Mouse (Mus musculus): ENCODE measurements around the gene Adgrg1. TPM values are rescaled to one million over a fixed set of nuclear protein-coding genes. Genes with fewer than 3 reads are reported as not detected.

Adgrg1 gene
- total RNA-seq, 2 experiments from 2014 or later, result 50.3 to 115 TPM

DNA sequence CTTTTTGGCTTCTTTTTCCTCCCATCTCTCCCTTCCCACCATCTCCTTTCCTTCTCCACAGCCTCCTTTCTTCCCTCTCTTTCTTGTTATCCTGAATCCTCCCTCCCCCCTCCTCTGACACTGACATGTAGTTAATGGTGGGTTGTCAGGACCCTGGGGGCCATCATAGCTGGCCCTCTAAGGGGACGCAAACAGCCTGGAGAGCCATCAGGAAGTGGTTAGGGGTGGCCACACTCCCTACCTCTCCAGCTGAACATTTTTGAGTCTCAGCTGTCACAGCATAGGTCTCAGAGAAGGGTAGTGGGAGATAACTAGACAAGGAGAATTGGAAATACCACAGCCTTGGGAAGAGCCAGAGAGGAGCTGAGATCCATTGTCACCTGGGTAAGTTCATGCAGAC is 20.0 kb downstream of the Adgrg1 start:
- no peak for ATAC-seq (replicated peaks; ENCODE audit: poor library complexity, severe bottlenecking)

DNA sequence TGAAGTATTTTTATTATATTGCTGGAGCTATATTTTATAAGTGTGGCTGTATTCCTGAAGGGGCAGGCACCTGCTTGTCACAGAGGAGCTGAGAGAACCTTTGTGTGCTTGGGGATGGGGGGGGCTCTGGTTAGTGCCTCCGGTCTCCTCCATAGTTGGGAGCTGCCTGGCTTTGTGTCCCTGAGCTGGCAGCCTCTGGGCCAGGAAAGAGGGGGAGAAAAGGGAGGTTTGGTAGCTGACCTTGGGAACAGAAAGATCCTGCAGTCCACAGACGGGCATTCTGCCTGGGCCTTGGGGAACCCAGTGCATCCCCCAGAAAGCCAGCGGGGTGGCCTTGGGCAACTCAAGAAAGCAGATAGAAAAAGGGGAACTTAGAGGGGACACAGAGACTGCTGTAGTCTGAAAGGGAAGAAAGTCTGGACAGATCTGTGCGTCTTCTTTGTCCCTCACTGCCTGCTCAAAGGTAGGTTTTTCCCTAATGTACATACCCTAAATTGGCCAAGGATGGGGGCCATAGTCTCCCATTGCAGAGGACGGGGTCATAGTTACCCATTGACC is 20.9 kb downstream of the Adgrg1 start:
- peak; percentile 57 for ATAC-seq (replicated peaks; ENCODE audit: poor library complexity, severe bottlenecking)

DNA sequence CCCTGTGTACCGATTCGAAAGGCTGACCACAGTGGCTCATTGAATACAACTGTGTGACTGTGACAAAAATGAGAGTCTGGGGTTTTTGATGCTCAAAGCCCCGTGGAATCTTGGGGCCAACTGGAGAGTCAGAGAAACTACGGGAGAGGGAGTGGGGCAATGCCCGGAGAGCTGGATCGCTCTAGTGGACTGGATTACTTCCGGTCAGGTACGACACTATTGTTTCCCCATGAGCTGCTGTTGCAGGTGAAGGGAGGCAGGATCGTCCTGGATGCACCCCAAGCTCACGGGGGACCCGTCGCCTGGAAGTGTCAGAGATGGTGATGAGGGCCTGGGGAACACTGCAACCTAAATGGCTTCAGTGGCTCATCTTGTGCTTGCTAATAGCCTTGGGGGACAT is 21.5 kb downstream of the Adgrg1 start:
- ATAC-seq (replicated peaks; ENCODE audit: poor library complexity, severe bottlenecking), result no peak

DNA sequence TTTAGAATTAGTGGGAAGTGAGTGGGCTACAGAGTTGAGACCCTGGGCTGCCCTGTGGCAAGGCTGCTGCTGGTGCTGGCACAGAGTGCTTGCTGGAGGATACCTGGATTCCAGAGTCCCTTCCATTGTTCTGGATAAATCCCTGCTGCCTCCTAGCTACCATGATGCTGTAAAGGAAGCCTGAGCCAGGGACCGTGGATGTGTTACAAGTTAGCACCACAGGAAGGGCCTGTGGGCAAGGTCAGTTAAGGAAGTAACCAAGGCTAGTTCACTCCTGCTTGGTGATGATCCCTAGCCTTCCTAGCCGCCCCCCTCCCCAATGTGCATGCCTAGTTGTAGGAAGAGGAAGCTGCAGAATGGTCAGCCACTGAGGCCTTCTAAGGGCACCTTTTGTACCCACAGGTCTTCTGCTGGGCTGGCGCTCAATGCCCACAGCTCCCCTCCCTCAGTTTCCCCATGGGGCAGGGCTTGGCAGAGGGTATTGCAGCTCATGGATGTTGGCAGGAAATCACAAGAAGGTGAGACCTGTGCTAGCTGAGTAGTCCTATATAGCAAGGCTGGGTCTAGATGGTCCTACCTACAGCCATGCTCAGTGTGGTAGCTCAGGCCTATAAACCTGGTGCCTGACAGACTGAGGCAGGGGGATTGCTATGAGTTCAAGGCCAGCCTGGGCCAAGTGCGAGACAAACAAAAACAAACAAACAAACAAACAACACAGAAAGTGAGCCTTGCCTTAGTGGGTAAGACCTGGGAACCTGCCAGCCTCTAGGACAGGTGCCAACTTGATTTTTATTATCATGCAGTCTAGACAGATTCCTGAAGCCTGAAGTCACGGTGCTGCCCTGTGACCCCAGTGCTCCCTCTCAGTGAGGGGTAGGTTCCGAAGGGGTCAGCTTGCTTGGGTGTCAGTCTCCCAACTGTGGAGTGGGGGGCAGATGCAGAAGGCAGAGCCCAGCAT is 22.6 kb downstream of the Adgrg1 start:
- peak; percentile 7; the same call in 1 of the 2 replicates for ATAC-seq (replicated peaks; ENCODE audit: poor library complexity, severe bottlenecking)

DNA sequence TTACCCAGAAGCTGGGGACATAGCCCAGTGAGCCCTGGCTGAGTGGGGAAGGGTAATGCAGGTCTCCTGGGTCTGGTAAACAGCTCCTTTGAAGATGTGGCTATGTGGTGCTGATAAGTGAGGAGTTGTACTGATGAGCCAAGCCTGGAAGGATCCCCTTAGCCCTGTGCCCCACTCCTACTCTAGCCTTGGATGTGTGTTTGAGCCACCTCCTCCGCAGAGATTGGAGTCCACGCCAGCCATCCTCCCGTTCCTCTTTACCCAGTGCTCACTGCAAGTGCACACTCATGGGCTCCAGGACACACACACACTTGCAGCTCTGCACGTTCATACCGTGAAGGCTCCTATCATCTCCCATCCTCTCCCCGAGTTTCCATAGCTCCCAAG is 23.3 kb downstream of the Adgrg1 start:
- no peak for ATAC-seq (replicated peaks; ENCODE audit: poor library complexity, severe bottlenecking)

DNA sequence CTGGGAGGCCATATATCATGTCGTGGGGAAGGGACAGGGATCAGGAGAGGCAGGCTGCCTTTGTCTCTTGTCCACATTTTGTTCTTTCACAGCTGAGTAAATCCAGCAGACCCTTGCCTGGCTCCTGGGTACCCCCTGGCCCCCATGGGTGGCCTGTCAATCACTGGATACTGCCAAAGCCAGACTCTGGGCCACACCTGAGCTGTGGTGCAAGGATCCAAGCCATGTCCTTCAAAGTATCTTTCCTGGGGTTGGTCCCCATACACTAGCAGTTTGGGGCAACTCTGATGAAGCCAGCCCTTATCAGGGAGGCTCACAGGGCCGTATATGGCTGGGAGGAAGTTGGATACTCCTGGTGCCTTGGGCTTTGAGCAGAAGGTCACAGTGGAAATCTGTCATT is 23.9 kb downstream of the Adgrg1 start:
- no peak for ATAC-seq (replicated peaks; ENCODE audit: poor library complexity, severe bottlenecking)

DNA sequence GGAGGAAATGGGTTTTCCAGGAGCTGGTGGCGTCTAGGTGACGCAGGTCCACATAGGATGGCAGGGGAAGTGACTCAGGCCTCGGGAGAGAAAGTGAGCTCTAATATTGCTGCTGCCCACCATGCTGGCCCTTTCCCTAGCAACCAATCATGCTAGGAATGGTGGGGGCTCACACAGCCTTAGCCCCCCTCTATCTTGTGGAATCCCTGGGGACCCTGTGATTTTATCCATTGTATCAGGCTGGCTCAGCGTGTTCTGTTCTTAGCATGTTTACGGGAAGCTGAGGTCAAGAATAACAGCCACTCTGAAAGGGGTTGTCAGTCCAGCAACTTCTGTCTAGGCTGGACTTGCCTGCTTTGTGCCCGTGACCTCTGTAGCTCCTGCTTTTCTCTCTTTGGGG is 24.5 kb downstream of the Adgrg1 start:
- no peak for ATAC-seq (replicated peaks; ENCODE audit: poor library complexity, severe bottlenecking)

DNA sequence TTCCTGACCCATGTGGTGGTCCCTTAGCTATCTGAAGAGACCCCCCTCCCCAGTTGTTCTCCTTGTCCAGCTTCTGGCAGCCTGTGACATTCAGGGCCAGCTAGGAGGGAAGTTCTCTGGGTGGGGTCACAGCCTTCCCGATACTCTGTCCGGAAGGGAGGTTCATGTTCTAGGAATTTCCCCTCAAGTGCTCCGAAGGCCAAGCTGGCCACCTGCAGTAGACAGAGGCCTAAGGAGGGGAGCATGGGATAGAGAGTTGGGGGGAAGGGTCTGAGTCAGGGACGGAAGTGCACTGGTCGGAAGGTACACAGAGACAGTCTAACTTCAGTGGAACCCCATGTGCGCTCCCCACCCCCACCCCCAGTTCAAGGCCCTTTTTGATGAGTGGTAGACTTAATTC is 25.4 kb downstream of the Adgrg1 start:
- ATAC-seq (replicated peaks; ENCODE audit: poor library complexity, severe bottlenecking), result no peak

DNA sequence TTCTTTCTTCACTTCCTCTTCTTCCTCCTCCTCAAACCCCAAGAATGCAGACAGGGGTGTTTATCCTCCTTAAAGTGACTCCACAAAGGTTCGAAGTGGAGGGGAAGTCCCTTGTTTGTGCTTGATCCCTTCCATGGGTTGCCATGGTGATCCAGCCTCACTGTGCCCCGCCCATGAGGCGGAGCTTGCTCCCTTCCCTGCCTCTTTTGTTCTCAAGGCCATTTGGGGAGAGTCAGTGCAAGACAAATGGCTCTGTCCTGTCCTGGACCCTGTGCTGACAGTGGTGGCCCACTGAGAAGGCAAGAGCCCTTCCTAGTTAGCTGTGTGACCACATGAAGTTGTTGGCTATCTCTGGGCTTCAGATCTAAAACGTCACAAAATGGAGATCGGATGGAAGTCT is 26.1 kb downstream of the Adgrg1 start:
- peak; percentile 79 for ATAC-seq (replicated peaks; ENCODE audit: poor library complexity, severe bottlenecking)

DNA sequence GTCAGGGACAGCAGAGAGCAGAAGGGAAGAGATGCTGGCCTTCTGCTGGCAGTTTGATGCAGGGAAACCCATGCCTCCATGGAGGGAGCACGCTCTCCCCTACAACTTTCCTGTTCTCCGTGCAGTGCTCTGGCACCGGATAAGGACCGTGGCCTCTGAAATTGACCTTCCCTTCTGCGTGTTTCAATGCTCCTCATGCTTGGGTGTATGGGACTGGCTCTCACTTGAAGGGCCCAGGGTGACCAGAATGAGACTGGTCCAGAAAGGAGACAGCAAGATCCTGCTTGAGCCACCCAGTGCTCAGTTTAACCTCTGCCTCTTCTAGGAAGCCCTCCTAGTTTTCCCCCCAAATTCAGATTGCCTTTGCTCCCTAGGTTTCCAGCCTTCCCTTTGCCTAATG is 26.6 kb downstream of the Adgrg1 start:
- ATAC-seq (replicated peaks; ENCODE audit: poor library complexity, severe bottlenecking), result no peak

DNA sequence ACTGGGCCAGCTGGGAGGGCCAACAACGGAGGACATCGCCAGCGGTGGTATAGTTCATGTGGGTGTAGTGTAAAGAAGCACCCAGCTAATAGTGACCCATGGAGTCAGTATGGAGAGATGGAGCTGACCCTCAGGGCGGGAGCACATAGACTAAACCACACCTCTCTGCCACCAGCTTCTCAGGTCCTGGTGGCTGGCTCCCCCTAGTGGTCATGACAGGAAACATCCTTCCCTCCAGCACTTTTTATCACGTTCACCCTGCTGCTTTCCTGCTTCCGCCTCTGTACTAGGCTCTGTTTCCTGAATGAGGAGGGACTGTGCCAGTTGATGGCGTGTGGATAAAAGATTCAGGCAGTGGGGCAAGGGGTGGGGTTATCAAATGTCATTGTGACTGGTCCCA is 27.1 kb downstream of the Adgrg1 start:
- peak; percentile 71 for ATAC-seq (replicated peaks; ENCODE audit: poor library complexity, severe bottlenecking)

DNA sequence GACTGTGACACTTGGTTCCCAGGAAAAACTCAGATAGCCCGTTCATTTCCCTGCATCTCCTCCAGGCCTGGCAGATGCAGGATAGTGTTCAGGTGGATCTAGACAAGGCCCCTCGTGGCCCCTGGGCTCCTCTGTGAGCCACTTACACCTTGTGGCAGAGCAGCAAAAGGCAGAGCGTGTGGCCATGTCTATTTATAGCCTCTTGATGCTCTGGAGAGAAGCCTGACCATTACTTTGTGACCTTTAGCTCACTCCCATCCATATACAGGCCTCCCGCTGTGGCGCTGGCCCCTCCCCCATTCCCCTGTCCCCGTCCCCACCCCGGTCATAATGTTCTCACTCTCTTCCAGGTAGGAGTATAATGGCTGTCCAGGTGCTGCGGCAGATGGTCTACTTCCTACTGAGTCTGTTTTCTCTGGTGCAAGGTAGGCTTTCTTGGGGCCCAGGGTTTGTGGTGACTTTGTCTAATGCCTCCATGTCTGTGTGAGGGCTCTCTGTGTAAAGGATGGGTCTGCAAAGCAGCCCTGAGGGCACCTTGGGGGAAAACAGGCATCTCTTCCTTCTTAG is 27.6 kb downstream of the Adgrg1 start:
- no peak for ATAC-seq (replicated peaks; ENCODE audit: poor library complexity, severe bottlenecking)

DNA sequence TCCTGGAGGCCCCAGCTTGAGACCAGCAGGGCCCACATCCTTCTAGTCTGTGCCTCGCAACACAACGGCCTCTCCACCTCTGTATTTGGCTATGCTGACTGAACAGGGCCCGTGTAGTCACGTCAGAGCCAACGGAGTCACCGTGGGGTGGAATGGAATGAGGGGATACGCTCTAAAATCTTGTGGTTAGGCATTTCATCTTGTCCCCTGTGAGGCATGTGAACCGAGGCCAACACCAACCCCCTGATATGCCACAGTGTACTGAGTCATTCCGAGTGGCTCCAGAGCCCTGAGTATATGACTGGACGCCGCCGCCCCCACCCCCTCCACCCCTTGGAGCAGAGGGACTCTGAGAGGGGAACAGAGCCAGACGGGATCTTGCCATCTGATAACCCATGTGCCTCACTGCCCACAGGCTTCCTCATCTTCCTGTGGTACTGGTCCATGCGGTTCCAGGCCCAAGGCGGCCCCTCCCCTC is 37.9 kb downstream of the Adgrg1 start:
- peak; percentile 64 for ATAC-seq (replicated peaks; ENCODE audit: poor library complexity, severe bottlenecking)

DNA sequence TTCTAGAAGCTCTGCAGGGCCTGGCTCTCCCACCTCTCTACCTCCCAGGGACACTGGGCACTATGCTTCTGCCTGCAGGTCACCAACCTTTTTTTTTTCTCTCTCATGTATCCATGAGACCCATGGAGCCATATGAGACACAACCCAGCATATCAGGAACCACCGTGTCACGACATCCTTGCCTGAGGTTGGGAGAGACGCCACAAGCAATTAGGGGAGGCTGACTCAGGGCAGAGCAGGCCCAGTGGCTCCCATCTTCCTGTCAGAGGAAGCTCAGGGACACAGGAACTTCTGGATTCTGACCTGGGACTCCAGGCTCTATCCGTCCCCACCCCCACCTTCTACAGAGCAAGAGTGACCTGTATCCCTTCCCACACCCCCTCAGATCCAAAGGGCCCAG is 41.3 kb downstream of the Adgrg1 start:
- ATAC-seq (replicated peaks; ENCODE audit: poor library complexity, severe bottlenecking), result no peak

DNA sequence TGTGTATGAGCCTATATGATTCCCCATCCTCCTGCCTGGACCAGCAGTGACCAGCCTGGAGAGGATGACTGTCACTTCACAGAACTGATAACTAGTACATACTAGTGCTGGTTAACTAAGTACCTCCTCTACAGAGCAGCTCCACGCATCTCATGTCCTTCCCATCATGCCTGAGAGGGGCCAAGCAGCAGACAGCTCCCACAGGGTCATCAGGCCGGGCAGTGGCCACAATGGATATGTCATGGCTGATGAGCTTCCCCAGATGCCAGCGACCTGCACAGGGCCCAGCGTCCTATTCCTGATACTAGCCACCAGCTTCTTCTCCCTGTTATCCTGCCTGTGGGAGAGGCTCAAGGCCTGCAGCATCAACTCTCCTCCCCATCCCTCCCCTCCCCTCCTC is 42.1 kb downstream of the Adgrg1 start:
- no peak for ATAC-seq (replicated peaks; ENCODE audit: poor library complexity, severe bottlenecking)

DNA sequence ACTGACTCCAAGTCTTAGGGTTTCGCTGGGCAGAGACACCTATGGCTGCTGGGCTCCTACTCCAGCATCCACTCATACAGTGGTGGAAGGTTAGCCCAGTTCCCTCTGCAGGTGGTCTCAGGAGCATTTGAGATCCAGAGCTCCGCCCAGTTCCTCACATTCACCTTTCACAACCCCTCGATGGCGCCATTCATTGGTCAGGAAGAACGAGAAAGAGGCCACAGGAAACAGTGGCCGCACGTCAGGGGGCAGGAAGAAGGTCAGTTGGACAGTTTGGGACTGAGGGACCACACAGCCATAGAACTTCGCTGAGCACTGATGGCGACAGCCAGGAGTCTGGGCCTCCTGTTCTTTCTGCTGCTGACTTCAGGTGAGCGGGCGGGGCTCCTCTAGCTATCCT is 42.9 kb downstream of the Adgrg1 start, which contains the start of gene Adgrg3:
Gene Adgrg3, plus strand, starts transcription at position 242 of the 400 bp plus-strand sequence.
- ATAC-seq (replicated peaks; ENCODE audit: poor library complexity, severe bottlenecking), result peak; percentile 38

DNA sequence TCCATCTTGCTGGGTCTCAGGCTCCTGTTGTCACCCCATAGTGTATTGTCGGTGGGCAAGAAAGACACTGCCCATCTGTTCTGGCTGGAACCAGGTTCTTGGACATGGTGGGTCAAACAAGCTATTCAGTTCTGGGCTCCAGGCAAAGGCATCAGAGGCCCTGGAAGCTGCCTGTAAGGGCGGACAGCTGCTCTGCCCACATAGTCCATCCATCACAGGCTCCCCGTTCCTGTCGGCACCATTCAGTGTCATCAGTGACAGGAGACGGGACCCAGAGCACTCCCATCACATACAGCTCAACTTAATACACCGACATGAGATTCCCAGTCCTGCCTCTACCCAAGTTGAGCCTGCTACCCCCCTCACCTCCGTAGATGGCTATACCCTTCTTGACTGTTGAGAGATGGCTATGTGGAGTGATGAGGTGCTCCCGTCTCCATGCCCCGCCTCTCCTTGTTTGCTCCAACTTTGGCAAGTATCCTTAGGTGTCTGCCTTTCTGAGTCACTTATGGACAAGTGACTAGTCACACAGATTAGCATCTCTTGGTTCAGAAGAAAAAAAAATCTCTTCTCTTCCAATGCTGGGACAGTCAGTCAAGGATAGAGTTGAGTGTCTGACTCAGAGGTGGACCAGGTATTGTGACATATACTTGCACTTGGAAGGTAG is 43.6 kb downstream of the Adgrg1 start:
- ATAC-seq (replicated peaks; ENCODE audit: poor library complexity, severe bottlenecking), result no peak

DNA sequence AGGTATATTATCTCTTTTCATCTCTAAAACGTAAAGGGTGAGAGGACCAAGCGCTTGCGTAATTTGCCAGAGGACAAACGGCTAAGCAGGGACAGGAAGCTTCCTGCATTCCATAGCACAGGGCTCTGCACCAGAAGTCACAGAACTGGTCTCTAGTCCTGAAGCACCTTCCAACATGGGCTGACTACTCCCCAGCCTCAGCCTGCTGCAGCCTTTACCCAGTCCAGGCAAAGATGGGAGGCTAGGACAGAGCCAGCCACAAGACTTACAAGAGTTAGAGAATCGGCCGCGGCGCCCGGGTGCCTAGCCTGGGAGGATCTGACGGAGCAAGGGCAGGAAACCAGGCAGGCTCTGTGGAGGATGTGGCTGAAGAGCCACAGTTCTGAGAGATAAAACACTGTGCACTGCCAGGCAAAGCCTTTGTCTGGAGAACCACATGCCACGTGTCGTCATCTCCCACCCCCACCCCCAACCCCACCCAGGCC is 45.8 kb downstream of the Adgrg1 start:
- peak; percentile 47 for ATAC-seq (replicated peaks; ENCODE audit: poor library complexity, severe bottlenecking)

DNA sequence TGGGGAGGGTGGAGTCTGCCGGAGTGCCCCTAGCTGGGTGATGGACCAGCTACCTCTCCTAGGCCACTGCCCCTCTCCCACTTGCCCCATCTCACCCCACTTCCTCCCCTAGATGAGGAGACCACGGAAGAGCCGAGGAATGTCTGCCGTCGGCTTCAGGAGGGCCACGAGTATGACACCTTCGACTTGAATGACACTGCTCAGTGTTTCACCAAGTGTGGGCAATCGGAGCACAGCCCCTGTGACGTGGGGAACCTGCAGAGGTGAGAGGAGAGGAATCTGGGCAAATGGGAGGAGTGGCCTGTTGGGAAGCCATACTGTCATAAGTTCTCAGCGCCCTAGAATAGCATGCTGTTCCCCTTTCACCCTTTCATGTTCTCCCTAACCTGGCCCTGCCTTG is 46.3 kb downstream of the Adgrg1 start:
- peak; percentile 49 for ATAC-seq (replicated peaks; ENCODE audit: poor library complexity, severe bottlenecking)

DNA sequence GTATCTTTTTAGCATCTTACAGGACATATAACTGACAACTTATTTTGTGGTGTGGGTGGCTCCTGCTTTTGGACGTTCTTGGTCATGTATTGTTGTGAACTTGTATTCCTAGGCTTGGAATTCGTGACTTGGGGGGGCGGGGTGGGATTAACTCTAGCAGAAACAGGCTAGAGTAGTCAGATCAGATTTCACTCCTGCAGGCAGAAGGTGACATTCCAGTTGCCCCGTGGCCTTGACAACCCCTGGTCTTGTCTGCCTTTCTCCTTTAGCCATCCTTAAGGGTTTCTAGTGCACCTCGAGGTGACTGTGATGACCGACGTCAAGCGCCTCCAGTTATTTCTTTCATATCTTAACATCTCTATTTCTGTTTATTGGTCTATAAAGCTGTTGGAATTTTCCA is 48.6 kb downstream of the Adgrg1 start:
- no peak for ATAC-seq (replicated peaks; ENCODE audit: poor library complexity, severe bottlenecking)

DNA sequence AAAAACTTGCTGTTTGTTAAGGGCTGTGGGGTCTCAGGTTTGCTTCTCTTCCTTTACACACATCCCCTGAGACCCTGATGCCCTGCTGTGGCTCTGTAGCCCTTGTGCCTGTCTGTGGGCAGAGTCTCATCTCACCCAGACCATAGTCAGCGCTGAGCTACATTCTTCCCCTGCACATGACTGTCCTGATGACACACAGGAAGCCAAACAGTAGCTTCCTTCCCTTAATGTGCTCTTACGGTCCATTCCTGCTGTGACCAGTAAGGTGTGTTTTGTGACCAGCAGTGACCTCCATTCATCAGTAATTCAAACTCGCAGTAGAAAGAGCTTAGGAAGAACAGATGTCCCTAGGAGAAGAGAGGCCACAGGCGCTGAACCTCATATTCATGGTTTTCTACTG is 49.8 kb downstream of the Adgrg1 start:
- ATAC-seq (replicated peaks; ENCODE audit: poor library complexity, severe bottlenecking), result 0 out of 2 replicates have a peak, but pooled peaks have one; percentile 12

Data from granulocyte monocyte progenitor cell, adult 5-6 weeks (primary cell).